Mouse (Mus musculus): ENCODE measurements at regions not wholly inside any gene's neighbourhood (a gene's known extent, or its start where the extent isn't known, plus 50 kb on each side); places are given as distances from the start of the nearest gene placed in this dataset.

GRCm38 (mm10) chr19:14891689-14892389 lies 294.0 kb upstream of the Tle4 start:
- no peak for DNase-seq (ENCODE audit: low spot score)

GRCm38 (mm10) chr19:14891090-14891428 lies 293.2 kb upstream of the Tle4 start:
- no peak for DNase-seq (ENCODE audit: low spot score)

- DNase-seq (ENCODE audit: low spot score), result peak; percentile 26
Observed at GRCm38 (mm10) chr19:14890241-14891089, 292.6 kb upstream of the Tle4 start.

- DNase-seq (ENCODE audit: low spot score), result no peak
Observed at GRCm38 (mm10) chr19:14889794-14890193, 291.9 kb upstream of the Tle4 start.

GRCm38 (mm10) chr19:14883707-14884421 lies 286.0 kb upstream of the Tle4 start:
- no peak for DNase-seq (ENCODE audit: low spot score)

- DNase-seq (ENCODE audit: low spot score), result no peak
Observed at GRCm38 (mm10) chr19:14880818-14881217, 283.0 kb upstream of the Tle4 start.

- DNase-seq (ENCODE audit: low spot score), result no peak
Observed at GRCm38 (mm10) chr19:14873986-14874385, 276.1 kb upstream of the Tle4 start.

GRCm38 (mm10) chr19:14871178-14871867 lies 273.5 kb upstream of the Tle4 start:
- no peak for DNase-seq (ENCODE audit: low spot score)

GRCm38 (mm10) chr19:14862654-14863468 lies 265.0 kb upstream of the Tle4 start:
- DNase-seq (ENCODE audit: low spot score), result no peak

- no peak for DNase-seq (ENCODE audit: low spot score)
Observed at GRCm38 (mm10) chr19:14855036-14855435, 257.2 kb upstream of the Tle4 start.

- DNase-seq (ENCODE audit: low spot score), result no peak
Observed at GRCm38 (mm10) chr19:14853416-14853815, 255.6 kb upstream of the Tle4 start.

- DNase-seq (ENCODE audit: low spot score), result no peak
Observed at GRCm38 (mm10) chr19:14849561-14849960, 251.7 kb upstream of the Tle4 start.

- no peak for DNase-seq (ENCODE audit: low spot score)
Observed at GRCm38 (mm10) chr19:14847120-14847519, 249.3 kb upstream of the Tle4 start.

- no peak for DNase-seq (ENCODE audit: low spot score)
Observed at GRCm38 (mm10) chr19:14835629-14836028, 237.8 kb upstream of the Tle4 start.

- no peak for DNase-seq (ENCODE audit: low spot score)
Observed at GRCm38 (mm10) chr19:14816354-14816753, 218.5 kb upstream of the Tle4 start.

GRCm38 (mm10) chr19:14806787-14807186 lies 208.9 kb upstream of the Tle4 start:
- no peak for DNase-seq (ENCODE audit: low spot score)

GRCm38 (mm10) chr19:14802909-14803650 lies 205.2 kb upstream of the Tle4 start:
- no peak for DNase-seq (ENCODE audit: low spot score)

GRCm38 (mm10) chr19:14801669-14802068 lies 203.8 kb upstream of the Tle4 start:
- no peak for DNase-seq (ENCODE audit: low spot score)

- DNase-seq (ENCODE audit: low spot score), result no peak
Observed at GRCm38 (mm10) chr19:14799002-14799401, 201.2 kb upstream of the Tle4 start.

GRCm38 (mm10) chr19:14798417-14798816 lies 200.6 kb upstream of the Tle4 start:
- DNase-seq (ENCODE audit: low spot score), result no peak

- DNase-seq (ENCODE audit: low spot score), result no peak
Observed at GRCm38 (mm10) chr19:14795910-14796309, 198.1 kb upstream of the Tle4 start.
